Mouse (Mus musculus): ENCODE results near the gene Dnajc7. TPM values are rescaled to one million over a fixed set of nuclear protein-coding genes. Genes with fewer than 3 reads are reported as not detected.

Gene Dnajc7
- polyA plus RNA-seq, 1 experiment from 2014 or later = 293 TPM

DNA sequence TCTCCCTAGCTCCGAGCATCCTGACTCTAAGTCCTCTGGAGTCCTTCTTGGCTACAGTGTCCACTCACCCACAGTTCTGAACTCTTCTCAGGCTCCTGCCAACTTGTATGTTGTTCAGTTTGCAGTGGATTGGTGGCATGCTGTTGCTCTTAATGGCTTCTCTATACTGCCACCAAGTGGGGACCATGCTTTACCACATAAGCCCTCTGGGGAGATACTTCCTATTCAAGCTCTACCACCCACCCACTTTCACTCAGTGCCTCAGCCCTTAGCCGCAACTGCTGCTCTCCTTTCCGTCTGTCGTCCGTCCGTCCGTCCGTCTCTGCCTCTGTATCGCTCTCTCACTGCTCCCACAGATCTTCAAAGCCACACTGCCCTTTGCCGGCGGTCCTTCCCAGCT, 64.4 kb downstream of the Dnajc7 start:
- Histone ChIP-seq H3K27me3 (replicated peaks; ENCODE audit: control insufficient read depth, insufficient read depth, low read length) (no peaks in the 10 kb centered on the region), H3K4me3 (ENCODE audit: low read length) (no peak overlapping the region), H3K9ac (ENCODE audit: low read depth, low read length) (no peak overlapping the region), H3K9me3 (ENCODE audit: control insufficient read depth, low read length) (no peaks in the 10 kb centered on the region), H3K4me2 (ENCODE audit: low read length) (peak overlapping the region; percentile 44), H3K27ac (ENCODE audit: low read depth, low read length) (no peak overlapping the region), H3K4me1 (ENCODE audit: control insufficient read depth, insufficient read depth, low read depth, low read length) (no peaks in the 10 kb centered on the region), H3K36me3 (ENCODE audit: control insufficient read depth, insufficient read depth, low read length) (no peaks in the 10 kb centered on the region)
- ATAC-seq = no peak
- 20% methylated on average over 11 of the region's 11 CpGs for WGBS

GRCm38 (mm10) chr11:100552842-100553241, 67.1 kb downstream of the Dnajc7 start:
- no peak overlapping the region for H3K4me3 ChIP-seq (ENCODE audit: low read length)
- no peak for ATAC-seq
- H3K9ac ChIP-seq (ENCODE audit: low read depth, low read length) = no peak overlapping the region
- H3K27ac ChIP-seq (ENCODE audit: low read depth, low read length) = no peak overlapping the region
- H3K4me2 ChIP-seq (ENCODE audit: low read length) = no peak overlapping the region
- H3K4me1 ChIP-seq (ENCODE audit: control insufficient read depth, insufficient read depth, low read depth, low read length) = no peaks in the 10 kb centered on the region
- no peaks in the 10 kb centered on the region for H3K36me3 ChIP-seq (ENCODE audit: control insufficient read depth, insufficient read depth, low read length)
- no peaks in the 10 kb centered on the region for H3K9me3 ChIP-seq (ENCODE audit: control insufficient read depth, low read length)
- H3K27me3 ChIP-seq (replicated peaks; ENCODE audit: control insufficient read depth, insufficient read depth, low read length) = no peaks in the 10 kb centered on the region
- 66% methylated on average over 4 of the region's 4 CpGs for WGBS

- Histone ChIP-seq H3K4me1 (ENCODE audit: control insufficient read depth, insufficient read depth, low read depth, low read length) (peaks cover 8% of the 10 kb centered on the region; the same call in 1 of the 2 replicates), H3K27me3 (replicated peaks; ENCODE audit: control insufficient read depth, insufficient read depth, low read length) (no peaks in the 10 kb centered on the region; the same call in 1 of the 2 replicates), H3K4me2 (ENCODE audit: low read length) (no peak overlapping the region), H3K9me3 (ENCODE audit: control insufficient read depth, low read length) (no peaks in the 10 kb centered on the region), H3K4me3 (ENCODE audit: low read length) (no peak overlapping the region), H3K27ac (ENCODE audit: low read depth, low read length) (no peak overlapping the region), H3K36me3 (ENCODE audit: control insufficient read depth, insufficient read depth, low read length) (no peaks in the 10 kb centered on the region), H3K9ac (ENCODE audit: low read depth, low read length) (no peak overlapping the region)
- no peak for ATAC-seq
- whole genome bisulfite sequencing = 72% methylated on average over 6 of the region's 6 CpGs
These were observed 69.9 kb downstream of the Dnajc7 start for GRCm38 (mm10) chr11:100550101-100550500.

DNA sequence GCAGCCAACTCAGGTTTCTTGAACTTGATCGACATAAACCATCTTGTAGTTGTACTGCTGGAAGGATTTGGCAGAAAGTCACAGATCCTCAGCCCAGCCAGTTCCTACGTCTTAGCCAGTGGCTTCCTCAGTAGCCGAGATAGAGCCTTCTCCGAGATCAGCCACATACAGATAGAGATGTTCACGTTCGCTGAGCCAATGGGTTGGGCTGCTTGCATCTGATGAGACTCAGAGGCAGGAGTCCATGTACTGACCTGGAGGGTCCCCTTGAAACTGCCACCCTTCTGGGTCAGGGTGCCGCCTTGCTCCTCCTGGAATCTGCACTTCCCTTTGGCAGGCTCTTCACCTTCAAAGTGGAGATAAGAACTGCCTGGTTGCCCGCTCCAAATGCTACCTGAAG, 70.5 kb downstream of the Dnajc7 start:
- H3K36me3 ChIP-seq (ENCODE audit: control insufficient read depth, insufficient read depth, low read length) = no peaks in the 10 kb centered on the region
- peaks cover 12% of the 10 kb centered on the region; the same call in 1 of the 2 replicates for H3K4me1 ChIP-seq (ENCODE audit: control insufficient read depth, insufficient read depth, low read depth, low read length)
- no peaks in the 10 kb centered on the region; the same call in 1 of the 2 replicates for H3K27me3 ChIP-seq (replicated peaks; ENCODE audit: control insufficient read depth, insufficient read depth, low read length)
- no peaks in the 10 kb centered on the region for H3K9me3 ChIP-seq (ENCODE audit: control insufficient read depth, low read length)
- ATAC-seq = no peak
- no peak overlapping the region for H3K4me2 ChIP-seq (ENCODE audit: low read length)
- no peak overlapping the region for H3K9ac ChIP-seq (ENCODE audit: low read depth, low read length)
- 86% methylated on average over 8 of the region's 8 CpGs for WGBS
- no peak overlapping the region for H3K27ac ChIP-seq (ENCODE audit: low read depth, low read length)
- H3K4me3 ChIP-seq (ENCODE audit: low read length) = no peak overlapping the region

GRCm38 (mm10) chr11:100548141-100548540, 71.8 kb downstream of the Dnajc7 start:
- Histone ChIP-seq H3K4me3 (ENCODE audit: low read length) (no peak overlapping the region), H3K27me3 (replicated peaks; ENCODE audit: control insufficient read depth, insufficient read depth, low read length) (no peaks in the 10 kb centered on the region; the same call in 1 of the 2 replicates), H3K27ac (ENCODE audit: low read depth, low read length) (no peak overlapping the region), H3K9me3 (ENCODE audit: control insufficient read depth, low read length) (no peaks in the 10 kb centered on the region), H3K36me3 (ENCODE audit: control insufficient read depth, insufficient read depth, low read length) (no peaks in the 10 kb centered on the region), H3K4me1 (ENCODE audit: control insufficient read depth, insufficient read depth, low read depth, low read length) (peaks cover 12% of the 10 kb centered on the region; the same call in 1 of the 2 replicates), H3K4me2 (ENCODE audit: low read length) (no peak overlapping the region), H3K9ac (ENCODE audit: low read depth, low read length) (no peak overlapping the region)
- 79% methylated on average over 6 of the region's 6 CpGs for WGBS
- ATAC-seq = no peak

- Histone ChIP-seq H3K4me1 (ENCODE audit: control insufficient read depth, insufficient read depth, low read depth, low read length) (peaks cover 12% of the 10 kb centered on the region; the same call in 1 of the 2 replicates), H3K4me3 (ENCODE audit: low read length) (no peak overlapping the region), H3K27ac (ENCODE audit: low read depth, low read length) (no peak overlapping the region), H3K4me2 (ENCODE audit: low read length) (no peak overlapping the region), H3K9me3 (ENCODE audit: control insufficient read depth, low read length) (no peaks in the 10 kb centered on the region), H3K9ac (ENCODE audit: low read depth, low read length) (no peak overlapping the region), H3K36me3 (ENCODE audit: control insufficient read depth, insufficient read depth, low read length) (no peaks in the 10 kb centered on the region), H3K27me3 (replicated peaks; ENCODE audit: control insufficient read depth, insufficient read depth, low read length) (no peaks in the 10 kb centered on the region; the same call in 1 of the 2 replicates)
- 87% methylated on average over 6 of the region's 6 CpGs for WGBS
- no peak for ATAC-seq
These were observed 73.0 kb downstream of the Dnajc7 start for GRCm38 (mm10) chr11:100546955-100547354.

- H3K4me1 ChIP-seq (ENCODE audit: control insufficient read depth, insufficient read depth, low read depth, low read length) = peaks cover 12% of the 10 kb centered on the region; the same call in 1 of the 2 replicates
- peak overlapping the region; percentile 32; the same call in 1 of the 2 replicates for H3K27ac ChIP-seq (ENCODE audit: low read depth, low read length)
- H3K9me3 ChIP-seq (ENCODE audit: control insufficient read depth, low read length) = no peaks in the 10 kb centered on the region
- H3K9ac ChIP-seq (ENCODE audit: low read depth, low read length) = peak overlapping the region; percentile 65
- peak overlapping the region; percentile 37 for H3K4me3 ChIP-seq (ENCODE audit: low read length)
- no peaks in the 10 kb centered on the region; the same call in 1 of the 2 replicates for H3K27me3 ChIP-seq (replicated peaks; ENCODE audit: control insufficient read depth, insufficient read depth, low read length)
- H3K36me3 ChIP-seq (ENCODE audit: control insufficient read depth, insufficient read depth, low read length) = no peaks in the 10 kb centered on the region
- ATAC-seq = peak; percentile 61; the same call in 1 of the 2 replicates
- H3K4me2 ChIP-seq (ENCODE audit: low read length) = peak overlapping the region; percentile 89
- WGBS = 25% methylated on average over 7 of the region's 7 CpGs
These were observed 74.3 kb downstream of the Dnajc7 start for GRCm38 (mm10) chr11:100545746-100546085.

- H3K9ac ChIP-seq (ENCODE audit: low read depth, low read length) = peak within 1 kb of the TSS; percentile 65
- no peaks in the 10 kb centered on the region; the same call in 1 of the 2 replicates for H3K27me3 ChIP-seq (replicated peaks; ENCODE audit: control insufficient read depth, insufficient read depth, low read length)
- H3K4me1 ChIP-seq (ENCODE audit: control insufficient read depth, insufficient read depth, low read depth, low read length) = peaks cover 12% of the 10 kb centered on the region; the same call in 1 of the 2 replicates
- peak within 1 kb of the TSS; percentile 74 for H3K27ac ChIP-seq (ENCODE audit: low read depth, low read length)
- peak within 1 kb of the TSS; percentile 37 for H3K4me3 ChIP-seq (ENCODE audit: low read length)
- 3% methylated on average over 28 of the region's 28 CpGs for WGBS
- peak within 1 kb of the TSS; percentile 89 for H3K4me2 ChIP-seq (ENCODE audit: low read length)
- peak; percentile 98 for ATAC-seq
- no peaks in the 10 kb centered on the region for H3K36me3 ChIP-seq (ENCODE audit: control insufficient read depth, insufficient read depth, low read length)
- no peaks in the 10 kb centered on the region for H3K9me3 ChIP-seq (ENCODE audit: control insufficient read depth, low read length)
These were observed 74.9 kb downstream of the Dnajc7 start, which contains the start of gene Ttc25 for GRCm38 (mm10) chr11:100544832-100545745. Gene Ttc25 (plus strand): TSS chr11:100545607.

DNA sequence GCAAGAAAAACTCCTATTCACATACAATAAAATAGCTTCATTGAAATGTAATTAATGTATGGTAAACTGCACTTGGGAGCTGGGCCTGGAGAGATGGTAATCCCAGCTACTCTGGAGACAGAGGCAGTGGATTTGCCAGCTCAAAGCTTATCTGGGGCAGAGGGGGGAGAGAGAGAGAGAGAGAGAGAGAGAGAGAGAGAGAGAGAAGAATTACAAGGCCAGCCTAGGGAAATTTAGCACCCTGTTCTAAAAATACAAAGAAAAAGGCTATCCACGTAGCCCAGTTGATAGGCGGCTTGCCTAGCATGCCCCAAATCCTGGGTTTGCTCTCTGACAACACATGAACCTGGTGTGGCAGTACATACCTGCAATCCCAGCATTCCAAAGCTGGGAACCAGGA, 78.4 kb downstream of the Dnajc7 start:
- no peak for ATAC-seq
- Histone ChIP-seq H3K9me3 (ENCODE audit: control insufficient read depth, low read length) (no peaks in the 10 kb centered on the region), H3K27ac (ENCODE audit: low read depth, low read length) (no peak overlapping the region), H3K4me1 (ENCODE audit: control insufficient read depth, insufficient read depth, low read depth, low read length) (peaks cover 12% of the 10 kb centered on the region; the same call in 1 of the 2 replicates), H3K4me2 (ENCODE audit: low read length) (no peak overlapping the region), H3K4me3 (ENCODE audit: low read length) (no peak overlapping the region), H3K36me3 (ENCODE audit: control insufficient read depth, insufficient read depth, low read length) (no peaks in the 10 kb centered on the region), H3K9ac (ENCODE audit: low read depth, low read length) (no peak overlapping the region), H3K27me3 (replicated peaks; ENCODE audit: control insufficient read depth, insufficient read depth, low read length) (no peaks in the 10 kb centered on the region)
- WGBS = 94% methylated on average over 2 of the region's 2 CpGs

Measured in hindbrain, embryonic 16.5 days (tissue).